ENCODE assay signal across 10 mouse cellular contexts in the genomic region with DNA sequence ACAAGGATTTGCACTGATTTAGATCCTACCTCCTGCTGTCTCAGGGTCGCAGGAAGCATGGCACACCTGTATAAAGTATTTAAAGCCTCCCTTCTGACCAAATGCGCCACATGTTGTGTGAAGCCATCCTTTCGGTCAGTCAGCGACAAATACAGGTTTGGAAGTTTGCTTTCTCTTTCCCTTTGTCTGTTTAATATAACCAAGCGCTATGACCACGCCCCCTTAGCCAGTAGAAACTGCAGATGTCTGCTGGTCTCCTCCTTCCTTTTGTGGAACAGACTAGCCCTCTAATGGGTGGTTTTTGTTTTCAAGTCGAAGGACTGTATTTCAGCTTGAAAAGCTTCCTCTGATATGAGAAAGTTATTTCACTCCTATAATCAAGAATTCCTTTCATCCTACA.
DNase-seq lines count a peak whose midpoint lies in the region; ATAC-seq lines count a peak whose summit lies in the region.
"Had no signal": no experiment of that assay in that cellular context is flagged by ENCODE, and none has a peak within 500 bp of the region (broad histone marks: within the 10 kb centered on the region; RNA-seq: fewer than 3 reads in every experiment).

No protein-coding gene starts in this region.

- DNase-seq in gastrocnemius, postnatal 10 days, result peak; percentile 8
- DNase-seq in gastrocnemius, postnatal 36 days, result no peak
- peak; percentile 15 for DNase-seq in urinary bladder, postnatal 14 days (ENCODE audit: low spot score)
- no peak for DNase-seq in urinary bladder, adult 2 months (ENCODE audit: low spot score)
- peak; percentile 52 to 53 for DNase-seq in kidney, postnatal 4 days
- no peak for DNase-seq in left cerebral cortex, postnatal 4 days
- DNase-seq in right cerebral cortex, postnatal 4 days, result no peak
- DNase-seq: cerebellum, adult 9-11 months; thymus, postnatal 4 days had no signal

- intact Hi-C loops in gastrocnemius, postnatal 36 days (cut with DNase I), result no loop called here
- intact Hi-C loops in left cerebral cortex, postnatal 4 days (cut with DNase I), result no loop called here

- ATAC-seq in megakaryocyte-erythroid progenitor cell, adult 5-6 weeks (replicated peaks; ENCODE audit: low FRiP score, low TSS enrichment, poor library complexity, severe bottlenecking), result no peak

Comparison
In these comparisons a context has a peak if more than half of its experiments do, and no peak if none do; other contexts are left out.
1. DNase-seq: peak in gastrocnemius, postnatal 10 days (single experiment), urinary bladder, postnatal 14 days (single experiment) and kidney, postnatal 4 days (2 of 2); none in gastrocnemius, postnatal 36 days (0 of 2), urinary bladder, adult 2 months (single experiment), left cerebral cortex, postnatal 4 days (single experiment) and right cerebral cortex, postnatal 4 days (single experiment).